Mouse (Mus musculus) embryonic facial prominence, embryonic 11.5 days (tissue): ENCODE data around the gene Hoxb1. TPM values are rescaled to one million over a fixed set of nuclear protein-coding genes. Genes with fewer than 3 reads are reported as not detected.
A peak's percentile ranks its signal among the peaks of the same experiment; 100 is the strongest.

Source experiments
- ATAC-seq: fragments of 200-750 bp; cut with Nextera tagmentation; replicated peaks from 2 replicates; pipeline ENCODE4 v1.8.0; 2017; ENCODE audit warnings: low read depth; ENCODE audit not compliant: insufficient number of reproducible peaks, low FRiP score, low TSS enrichment
- DNase-seq: peaks from one replicate; pipeline ENCODE4 v3.0.0-alpha.2; 2015; ENCODE audit warnings: low spot score
- H3K27ac ChIP-seq: fragments of 300-500 bp; sonication (generic); replicated peaks from 2 replicates; pipeline ENCODE4 v1.5.1; 2014; ENCODE audit warnings: mild to moderate bottlenecking, low read depth, low read length, control low read depth
- H3K27me3 ChIP-seq: fragments of 300-500 bp; sonication (generic); 2 replicates; pipeline ENCODE4 v1.6.1; 2014; ENCODE audit warnings: mild to moderate bottlenecking, low read length, moderate library complexity, mixed read lengths; ENCODE audit not compliant: control insufficient read depth, insufficient read depth
- H3K36me3 ChIP-seq: fragments of 300-500 bp; sonication (generic); replicated peaks from 2 replicates; pipeline ENCODE4 v1.6.1; 2014; ENCODE audit warnings: low read depth, mild to moderate bottlenecking, low read length, moderate library complexity, mixed read lengths; ENCODE audit not compliant: control insufficient read depth, insufficient read depth
- H3K4me1 ChIP-seq: fragments of 300-500 bp; sonication (generic); 2 replicates; pipeline ENCODE4 v1.6.1; 2014; ENCODE audit warnings: low read length, mixed read lengths; ENCODE audit not compliant: control insufficient read depth, insufficient read depth
- H3K4me2 ChIP-seq: fragments of 300-500 bp; sonication (generic); 2 replicates; pipeline ENCODE4 v1.6.1; 2014; ENCODE audit warnings: low read depth, mild to moderate bottlenecking, control low read depth, low read length, moderate library complexity
- H3K4me3 ChIP-seq: fragments of 300-500 bp; sonication (generic); 2 replicates; pipeline ENCODE4 v1.5.1; 2014; ENCODE audit warnings: low read depth, low read length, control low read depth
- H3K9ac ChIP-seq: fragments of 300-500 bp; sonication (generic); replicated peaks from 2 replicates; pipeline ENCODE4 v1.6.1; 2014; ENCODE audit warnings: mild to moderate bottlenecking, control low read depth, low read length
- H3K9me3 ChIP-seq: fragments of 300-500 bp; sonication (generic); replicated peaks from 2 replicates; pipeline ENCODE4 v1.6.1; 2016; ENCODE audit warnings: mild to moderate bottlenecking, low read length, inconsistent platforms, mixed read lengths; ENCODE audit not compliant: control insufficient read depth
- WGBS: fragments of 180-500 bp; shearing (Covaris S2); extraction: QIAGEN DNeasy Blood & Tissue Kit; methylation state at CpG from one replicate; pipeline ENCODE4 v1.1.7; 2014; 5-methylcytosine and 5-hydroxymethylcytosine counted together
- polyA plus RNA-seq: library from polyadenylated mRNA; unstranded; fragments of >200 nt; fragmentation: Nextera tagmentation; extraction: Ambion mirVana; gene quantifications from 2 replicates; pipeline ENCODE4 v1.2.1, GENCODE M21; 2014

The Hoxb1 gene
- polyA plus RNA-seq, 1 experiment from 2014 or later, result 0.97 TPM

- no peak overlapping the region for H3K9ac ChIP-seq
- 3% methylated on average over 39 of the region's 40 CpGs for WGBS
- peaks cover 89% of the 10 kb centered on the region for H3K27me3 ChIP-seq
- ATAC-seq (no peak), DNase-seq (no peak)
- H3K4me3 ChIP-seq, result 0 out of 2 replicates have a peak overlapping the region, but pooled peaks have one; percentile 1
- no peaks in the 10 kb centered on the region; the same call in 1 of the 2 replicates for H3K4me1 ChIP-seq
- H3K27ac ChIP-seq, result no peak overlapping the region
- no peaks in the 10 kb centered on the region for H3K36me3 ChIP-seq
- H3K4me2 ChIP-seq, result no peak overlapping the region; the same call in 1 of the 2 replicates
- H3K9me3 ChIP-seq, result no peaks in the 10 kb centered on the region
Measured at GRCm38 (mm10) chr11:96344061-96344877, 21.3 kb upstream of the Hoxb1 start.

- H3K4me3 ChIP-seq, result no peak overlapping the region
- ATAC-seq, result no peak
- H3K27ac ChIP-seq, result no peak overlapping the region
Measured at GRCm38 (mm10) chr11:96344878-96345159, 20.7 kb upstream of the Hoxb1 start.

DNA sequence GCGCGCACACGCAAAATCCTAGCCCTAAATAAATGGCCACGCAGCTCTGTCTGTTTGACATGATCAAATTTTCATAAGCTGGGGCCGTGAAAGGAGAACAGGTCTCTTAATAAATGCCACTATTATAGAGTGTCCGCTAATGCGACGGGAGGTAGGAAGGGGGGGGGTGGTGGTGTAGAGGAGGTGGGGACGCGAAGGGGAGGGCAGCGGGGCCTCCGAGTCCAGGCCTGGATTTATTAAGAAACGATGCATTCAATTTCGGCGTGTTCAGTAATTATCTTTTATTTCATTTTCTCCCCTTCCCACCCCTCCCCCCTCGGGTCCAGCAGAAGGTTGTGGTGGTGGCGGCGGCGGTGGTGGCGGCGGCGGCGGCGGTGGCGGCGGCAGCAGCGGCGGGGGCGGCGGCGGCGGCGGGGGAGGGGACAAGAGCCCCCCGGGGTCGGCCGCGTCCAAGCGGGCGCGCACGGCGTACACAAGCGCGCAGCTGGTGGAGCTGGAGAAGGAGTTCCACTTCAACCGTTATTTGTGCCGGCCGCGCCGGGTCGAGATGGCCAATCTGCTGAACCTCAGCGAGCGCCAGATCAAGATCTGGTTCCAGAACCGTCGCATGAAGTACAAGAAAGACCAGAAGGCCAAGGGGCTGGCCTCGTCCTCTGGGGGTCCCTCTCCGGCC lies 20.2 kb upstream of the Hoxb1 start:
- peak overlapping the region; percentile 14 for H3K4me3 ChIP-seq
- no peak overlapping the region for H3K27ac ChIP-seq
- H3K9ac ChIP-seq, result no peak overlapping the region
- no peak for DNase-seq
- H3K27me3 ChIP-seq, result peaks cover 89% of the 10 kb centered on the region
- no peaks in the 10 kb centered on the region for H3K9me3 ChIP-seq
- H3K4me1 ChIP-seq, result no peaks in the 10 kb centered on the region; the same call in 1 of the 2 replicates
- peak overlapping the region; percentile 38 for H3K4me2 ChIP-seq
- no peak for ATAC-seq
- H3K36me3 ChIP-seq, result no peaks in the 10 kb centered on the region
- WGBS, result under 1% methylated on average over 37 of the region's 56 CpGs

More at GRCm38 (mm10) chr11:96344878-96345159, 20.7 kb upstream of the Hoxb1 start:
- no peak for DNase-seq
- H3K9ac ChIP-seq, result no peak overlapping the region
- no peaks in the 10 kb centered on the region for H3K9me3 ChIP-seq
- no peak overlapping the region for H3K4me2 ChIP-seq
- H3K4me1 ChIP-seq, result no peaks in the 10 kb centered on the region; the same call in 1 of the 2 replicates
- no peaks in the 10 kb centered on the region for H3K36me3 ChIP-seq
- 1% methylated on average over 6 of the region's 6 CpGs for WGBS
- H3K27me3 ChIP-seq, result peaks cover 89% of the 10 kb centered on the region

DNA sequence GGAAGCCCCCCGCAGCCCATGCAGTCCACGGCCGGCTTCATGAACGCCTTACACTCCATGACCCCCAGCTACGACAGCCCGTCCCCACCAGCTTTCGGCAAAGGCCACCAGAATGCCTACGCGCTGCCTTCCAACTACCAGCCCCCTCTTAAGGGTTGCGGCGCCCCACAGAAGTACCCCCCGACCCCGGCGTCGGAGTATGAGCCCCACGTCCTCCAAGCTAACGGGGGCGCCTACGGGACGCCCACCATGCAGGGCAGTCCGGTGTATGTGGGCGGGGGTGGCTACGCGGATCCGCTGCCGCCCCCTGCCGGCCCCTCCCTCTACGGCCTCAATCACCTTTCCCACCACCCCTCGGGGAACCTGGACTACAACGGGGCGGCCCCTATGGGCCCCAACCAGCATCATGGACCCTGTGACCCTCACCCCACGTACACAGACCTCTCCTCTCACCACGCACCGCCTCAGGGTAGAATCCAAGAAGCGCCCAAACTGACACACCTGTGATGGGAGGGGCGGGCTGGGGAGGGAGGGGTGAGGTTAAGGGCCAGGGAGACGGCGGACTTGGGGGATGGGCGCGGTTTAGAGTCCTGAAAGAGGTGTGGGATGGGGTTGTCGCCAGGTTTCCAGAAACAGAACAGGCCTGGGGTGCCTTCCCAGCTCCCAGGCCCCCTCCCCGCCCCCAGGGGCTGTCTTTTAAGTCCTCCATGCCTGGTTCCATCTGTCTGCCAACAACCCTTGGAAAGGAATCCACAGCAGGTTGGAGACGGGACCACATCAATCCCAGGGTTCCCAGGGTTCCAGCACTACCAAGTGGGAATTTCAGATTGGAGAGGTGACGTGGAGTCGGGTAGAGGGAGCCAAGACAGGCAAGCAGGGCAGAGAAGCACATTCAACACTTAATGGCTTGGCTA lies 19.4 kb upstream of the Hoxb1 start:
- DNase-seq, result no peak
- no peak overlapping the region for H3K27ac ChIP-seq
- 2% methylated on average over 45 of the region's 45 CpGs for WGBS
- H3K4me3 ChIP-seq, result peak overlapping the region; percentile 14; the same call in 1 of the 2 replicates
- H3K9me3 ChIP-seq, result no peaks in the 10 kb centered on the region
- H3K4me1 ChIP-seq, result no peaks in the 10 kb centered on the region; the same call in 1 of the 2 replicates
- H3K27me3 ChIP-seq, result peaks cover 89% of the 10 kb centered on the region
- H3K36me3 ChIP-seq, result no peaks in the 10 kb centered on the region
- no peak for ATAC-seq
- H3K9ac ChIP-seq, result no peak overlapping the region
- H3K4me2 ChIP-seq, result peak overlapping the region; percentile 38

- Histone ChIP-seq H3K27me3 (peaks cover 90% of the 10 kb centered on the region), H3K4me2 (no peak overlapping the region), H3K9ac (no peak overlapping the region), H3K4me1 (no peaks in the 10 kb centered on the region), H3K9me3 (no peaks in the 10 kb centered on the region), H3K27ac (no peak overlapping the region), H3K4me3 (no peak overlapping the region), H3K36me3 (no peaks in the 10 kb centered on the region)
- ATAC-seq (no peak), DNase-seq (no peak)
- 17% methylated on average over 5 of the region's 5 CpGs for WGBS
Measured at GRCm38 (mm10) chr11:96346916-96347520, 18.5 kb upstream of the Hoxb1 start.

- H3K4me2 ChIP-seq, result no peak overlapping the region
- H3K4me3 ChIP-seq, result no peak overlapping the region
- 7% methylated on average over 4 of the region's 4 CpGs for WGBS
- H3K36me3 ChIP-seq, result no peaks in the 10 kb centered on the region
- H3K9me3 ChIP-seq, result no peaks in the 10 kb centered on the region
- no peaks in the 10 kb centered on the region for H3K4me1 ChIP-seq
- H3K27me3 ChIP-seq, result peaks cover 89% of the 10 kb centered on the region
- no peak overlapping the region for H3K27ac ChIP-seq
- no peak for ATAC-seq
- no peak for DNase-seq
- no peak overlapping the region for H3K9ac ChIP-seq
Measured at GRCm38 (mm10) chr11:96347717-96348116, 17.8 kb upstream of the Hoxb1 start.

DNA sequence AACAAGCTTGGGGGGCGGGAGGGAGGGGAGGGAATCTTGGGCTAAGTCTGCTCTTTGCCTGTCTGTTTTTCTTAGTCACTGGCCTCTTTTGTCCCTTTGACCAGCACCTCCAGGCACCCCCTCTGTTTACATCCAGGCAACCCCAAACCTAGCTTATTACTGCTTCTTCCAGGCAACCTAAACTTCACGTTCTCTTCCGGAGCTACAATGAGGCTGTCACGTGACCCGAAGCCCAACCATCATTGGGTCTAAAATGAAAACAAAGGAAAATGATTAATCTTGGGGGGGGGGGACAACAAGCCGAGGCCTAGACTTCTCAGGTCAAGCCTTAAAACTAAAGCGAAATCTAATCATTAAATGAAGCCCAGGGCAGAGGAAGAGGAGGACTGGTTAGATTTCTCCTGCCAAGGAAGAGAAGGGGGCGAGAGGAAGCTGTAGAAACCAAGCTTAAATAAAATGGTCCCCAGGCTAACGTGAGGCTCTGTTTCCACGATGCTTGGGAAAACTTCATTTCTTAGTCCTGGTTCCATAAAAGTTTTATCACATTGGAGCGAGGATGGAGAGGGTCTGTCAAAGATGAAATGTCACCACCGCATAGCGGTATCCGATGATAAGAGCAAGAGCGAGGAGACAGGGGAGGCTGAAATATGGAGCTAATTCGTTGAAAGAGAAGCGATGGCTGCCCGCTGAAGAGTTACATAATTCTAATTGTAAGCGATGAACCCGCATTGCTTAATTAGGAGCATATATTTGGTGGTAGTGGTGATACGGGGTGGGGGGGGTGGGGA lies 17.2 kb upstream of the Hoxb1 start:
- DNase-seq, result no peak
- Histone ChIP-seq H3K27ac (no peak overlapping the region), H3K9me3 (no peaks in the 10 kb centered on the region), H3K27me3 (peaks cover 91% of the 10 kb centered on the region), H3K36me3 (no peaks in the 10 kb centered on the region), H3K4me3 (no peak overlapping the region), H3K9ac (no peak overlapping the region), H3K4me2 (no peak overlapping the region), H3K4me1 (no peaks in the 10 kb centered on the region)
- no peak for ATAC-seq
- WGBS, result 5% methylated on average over 21 of the region's 21 CpGs
